Mouse (Mus musculus): ENCODE data around the gene Ciao2b. TPM values are rescaled to one million over a fixed set of nuclear protein-coding genes. Genes with fewer than 3 reads are reported as not detected.
A peak's percentile ranks its signal among the peaks of the same experiment; 100 is the strongest.

The Ciao2b gene
- total RNA-seq, 2 experiments from 2014 or later: 24.6 to 31.6 TPM

GRCm38 (mm10) chr8:104620765-104621164, 21.0 kb downstream of the Ciao2b start:
- no peak for DNase-seq (ENCODE audit: low spot score in 2 of 2)

GRCm38 (mm10) chr8:104613119-104613518, 28.6 kb downstream of the Ciao2b start:
- no peak for DNase-seq (ENCODE audit: low spot score in 2 of 2)

GRCm38 (mm10) chr8:104611613-104612012, 30.2 kb downstream of the Ciao2b start:
- no peak for DNase-seq (ENCODE audit: low spot score in 2 of 2)

GRCm38 (mm10) chr8:104610185-104610766, 31.5 kb downstream of the Ciao2b start:
- no peak for DNase-seq (ENCODE audit: low spot score in 2 of 2)

- no peak for DNase-seq (ENCODE audit: low spot score in 2 of 2)
These were observed 32.5 kb downstream of the Ciao2b start for GRCm38 (mm10) chr8:104609222-104609621.

GRCm38 (mm10) chr8:104607944-104608343, 33.8 kb downstream of the Ciao2b start:
- no peak for DNase-seq (ENCODE audit: low spot score in 2 of 2)

- DNase-seq (ENCODE audit: low spot score in 2 of 2): no peak
These were observed 35.4 kb downstream of the Ciao2b start for GRCm38 (mm10) chr8:104606329-104606728.

- DNase-seq (ENCODE audit: low spot score in 2 of 2): no peak
These were observed 38.5 kb downstream of the Ciao2b start for GRCm38 (mm10) chr8:104603245-104603593.

GRCm38 (mm10) chr8:104602468-104603244, 39.1 kb downstream of the Ciao2b start:
- peak; percentile 80 to 90 for DNase-seq (ENCODE audit: low spot score in 2 of 2)

- DNase-seq (ENCODE audit: low spot score in 2 of 2): no peak
These were observed 39.8 kb downstream of the Ciao2b start for GRCm38 (mm10) chr8:104601941-104602371.

- no peak for DNase-seq (ENCODE audit: low spot score in 2 of 2)
These were observed 40.4 kb downstream of the Ciao2b start for GRCm38 (mm10) chr8:104601386-104601785.

- no peak for DNase-seq (ENCODE audit: low spot score in 2 of 2)
These were observed 43.3 kb downstream of the Ciao2b start for GRCm38 (mm10) chr8:104598496-104598895.

- DNase-seq (ENCODE audit: low spot score in 2 of 2): no peak
These were observed 44.1 kb downstream of the Ciao2b start for GRCm38 (mm10) chr8:104597656-104598055.

GRCm38 (mm10) chr8:104595773-104596536, 45.8 kb downstream of the Ciao2b start:
- no peak for DNase-seq (ENCODE audit: low spot score in 2 of 2)

GRCm38 (mm10) chr8:104594611-104595362, 47.0 kb downstream of the Ciao2b start:
- no peak for DNase-seq (ENCODE audit: low spot score in 2 of 2)

- no peak for DNase-seq (ENCODE audit: low spot score in 2 of 2)
These were observed 48.0 kb downstream of the Ciao2b start for GRCm38 (mm10) chr8:104593536-104594325.

- no peak for DNase-seq (ENCODE audit: low spot score in 2 of 2)
These were observed 49.2 kb downstream of the Ciao2b start for GRCm38 (mm10) chr8:104592566-104592965.

GRCm38 (mm10) chr8:104591856-104592255, 49.9 kb downstream of the Ciao2b start:
- DNase-seq (ENCODE audit: low spot score in 2 of 2): no peak

- peak; percentile 89 to 97 for DNase-seq (ENCODE audit: low spot score in 2 of 2)
These were observed 50.5 kb downstream of the Ciao2b start, which contains the start of gene Pdp2 for GRCm38 (mm10) chr8:104591133-104591834. TSS of gene Pdp2 (plus strand) at chr8:104591451.

GRCm38 (mm10) chr8:104590284-104590683, 51.5 kb downstream of the Ciao2b start:
- no peak for DNase-seq (ENCODE audit: low spot score in 2 of 2)

All from layer of hippocampus, adult 18-20 months (tissue).